Mouse (Mus musculus) midbrain, embryonic 15.5 days (tissue): Measurements from ENCODE around the gene Sectm1b. TPM values are rescaled to one million over a fixed set of nuclear protein-coding genes. Genes with fewer than 3 reads are reported as not detected.
"Not testable (repeated sequence)": the region's sequence is repeated elsewhere in the genome, so short reads cannot be mapped to it uniquely, and the experiment has no call there.

Experiments
- ATAC-seq: fragments of 200-750 bp; cut with Nextera tagmentation; replicated peaks from 2 replicates; pipeline ENCODE4 v1.8.0; 2017; ENCODE audit warnings: moderate TSS enrichment
- H3K27ac ChIP-seq: fragments of 300-500 bp; sonication (generic); 2 replicates; pipeline ENCODE4 v1.5.1; 2015; ENCODE audit warnings: mild to moderate bottlenecking, inconsistent platforms
- H3K27me3 ChIP-seq: fragments of 300-500 bp; sonication (generic); replicated peaks from 2 replicates; pipeline ENCODE4 v1.6.1; 2015; ENCODE audit warnings: inconsistent platforms
- H3K36me3 ChIP-seq: fragments of 300-500 bp; sonication (generic); replicated peaks from 2 replicates; pipeline ENCODE4 v1.6.1; 2015; ENCODE audit warnings: inconsistent platforms
- H3K4me1 ChIP-seq: fragments of 300-500 bp; sonication (generic); 2 replicates; pipeline ENCODE4 v1.6.1; 2015; ENCODE audit warnings: inconsistent platforms
- H3K4me2 ChIP-seq: fragments of 300-500 bp; sonication (generic); 2 replicates; pipeline ENCODE4 v1.6.1; 2015; ENCODE audit warnings: inconsistent platforms, mild to moderate bottlenecking, moderate library complexity
- H3K4me3 ChIP-seq: fragments of 300-500 bp; sonication (generic); 2 replicates; pipeline ENCODE4 v1.5.1; 2015; ENCODE audit warnings: mild to moderate bottlenecking, inconsistent platforms
- H3K9ac ChIP-seq: fragments of 300-500 bp; sonication (generic); 2 replicates; pipeline ENCODE4 v1.6.1; 2015; ENCODE audit warnings: mild to moderate bottlenecking, inconsistent platforms
- H3K9me3 ChIP-seq: fragments of 300-500 bp; sonication (generic); 2 replicates; pipeline ENCODE4 v1.6.1; 2016; ENCODE audit warnings: inconsistent platforms
- WGBS: fragments of 180-500 bp; shearing (Covaris S2); methylation state at CpG from one replicate; pipeline ENCODE4 v1.1.7; 2015; ENCODE audit warnings: mixed read lengths; 5-methylcytosine and 5-hydroxymethylcytosine counted together
- polyA plus RNA-seq: library from polyadenylated mRNA; unstranded; fragments of >200 nt; fragmentation: Nextera tagmentation; extraction: Ambion mirVana; gene quantifications from 2 replicates; pipeline ENCODE4 v1.2.1, GENCODE M21; 2015

The Sectm1b gene
- polyA plus RNA-seq, result not detected in 2 replicates

GRCm38 (mm10) chr11:121063379-121063778, at the start of gene Sectm1b:
Sectm1b (minus strand) TSS chr11:121063569.
- no peak within 1 kb of the TSS for H3K9ac ChIP-seq
- no peaks in the 10 kb centered on the region for H3K4me1 ChIP-seq
- H3K4me3 ChIP-seq, result no peak within 1 kb of the TSS
- WGBS, result 79% methylated on average over 5 of the region's 5 CpGs
- no peak for ATAC-seq
- no peaks in the 10 kb centered on the region for H3K9me3 ChIP-seq
- H3K27ac ChIP-seq, result no peak within 1 kb of the TSS
- H3K27me3 ChIP-seq, result no peaks in the 10 kb centered on the region
- H3K4me2 ChIP-seq, result no peak within 1 kb of the TSS
- no peaks in the 10 kb centered on the region for H3K36me3 ChIP-seq

DNA sequence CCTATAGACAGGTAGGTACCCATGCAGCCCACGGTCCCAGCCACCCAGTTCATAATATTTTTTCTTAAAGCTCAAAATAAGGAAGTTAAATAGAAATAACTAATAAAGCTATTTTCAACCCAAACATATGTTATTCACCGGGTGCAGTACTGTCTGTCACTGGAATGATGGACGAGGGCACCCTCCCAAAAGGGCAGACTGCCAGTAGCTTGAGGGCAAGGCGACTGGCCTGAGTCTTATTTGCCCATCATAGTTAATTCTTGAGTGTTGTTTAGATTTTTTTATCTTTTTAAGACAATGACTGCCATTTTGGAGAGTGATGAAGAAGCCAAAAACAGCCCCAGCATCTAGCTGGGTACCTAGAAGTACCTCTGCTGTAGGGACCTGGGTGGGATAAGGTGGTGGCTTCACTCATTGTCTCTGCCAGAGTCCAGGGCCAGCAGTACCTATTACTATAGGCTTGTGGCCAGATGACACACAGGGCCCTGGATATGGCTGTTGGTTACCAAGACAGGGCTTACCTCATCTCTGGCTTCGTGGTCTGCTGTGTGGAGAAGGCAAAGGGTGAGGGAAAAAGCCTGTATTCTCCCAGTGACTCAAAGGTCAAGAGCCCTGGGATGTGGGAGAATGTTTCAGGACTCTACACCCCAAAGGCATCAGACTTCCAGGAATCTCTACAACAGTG, 48.9 kb upstream of the Sectm1b start:
- WGBS, result 84% methylated on average over 5 of the region's 5 CpGs
- no peaks in the 10 kb centered on the region for H3K9me3 ChIP-seq
- no peaks in the 10 kb centered on the region for H3K27me3 ChIP-seq
- ATAC-seq, result no peak
- no peaks in the 10 kb centered on the region for H3K36me3 ChIP-seq
- no peak overlapping the region for H3K4me3 ChIP-seq
- H3K27ac ChIP-seq, result no peak overlapping the region
- H3K4me2 ChIP-seq, result no peak overlapping the region
- H3K4me1 ChIP-seq, result peaks cover 2% of the 10 kb centered on the region; the same call in 1 of the 2 replicates
- no peak overlapping the region for H3K9ac ChIP-seq

- 90% methylated on average over 1 of the region's 1 CpGs for WGBS
- Histone ChIP-seq H3K9me3 (no peaks in the 10 kb centered on the region), H3K36me3 (no peaks in the 10 kb centered on the region), H3K27ac (no peak overlapping the region), H3K4me1 (peaks cover 2% of the 10 kb centered on the region; the same call in 1 of the 2 replicates), H3K4me3 (no peak overlapping the region), H3K4me2 (no peak overlapping the region), H3K27me3 (no peaks in the 10 kb centered on the region), H3K9ac (no peak overlapping the region)
- ATAC-seq, result no peak
Measured at GRCm38 (mm10) chr11:121111601-121112000, 48.2 kb upstream of the Sectm1b start.

GRCm38 (mm10) chr11:121111051-121111450, 47.7 kb upstream of the Sectm1b start:
- no peak for ATAC-seq
- no peaks in the 10 kb centered on the region for H3K36me3 ChIP-seq
- H3K9ac ChIP-seq, result no peak overlapping the region
- no peaks in the 10 kb centered on the region for H3K27me3 ChIP-seq
- H3K4me2 ChIP-seq, result no peak overlapping the region
- peaks cover 2% of the 10 kb centered on the region; the same call in 1 of the 2 replicates for H3K4me1 ChIP-seq
- H3K9me3 ChIP-seq, result no peaks in the 10 kb centered on the region
- WGBS, result 84% methylated on average over 3 of the region's 3 CpGs
- no peak overlapping the region for H3K4me3 ChIP-seq
- no peak overlapping the region for H3K27ac ChIP-seq

GRCm38 (mm10) chr11:121109986-121110385, 46.6 kb upstream of the Sectm1b start:
- peaks cover 2% of the 10 kb centered on the region; the same call in 1 of the 2 replicates for H3K4me1 ChIP-seq
- no peaks in the 10 kb centered on the region for H3K36me3 ChIP-seq
- H3K9me3 ChIP-seq, result no peaks in the 10 kb centered on the region
- no peak for ATAC-seq
- no peak overlapping the region for H3K27ac ChIP-seq
- H3K27me3 ChIP-seq, result no peaks in the 10 kb centered on the region
- H3K4me2 ChIP-seq, result no peak overlapping the region
- 9% methylated on average over 2 of the region's 2 CpGs for WGBS
- H3K9ac ChIP-seq, result no peak overlapping the region
- no peak overlapping the region for H3K4me3 ChIP-seq

DNA sequence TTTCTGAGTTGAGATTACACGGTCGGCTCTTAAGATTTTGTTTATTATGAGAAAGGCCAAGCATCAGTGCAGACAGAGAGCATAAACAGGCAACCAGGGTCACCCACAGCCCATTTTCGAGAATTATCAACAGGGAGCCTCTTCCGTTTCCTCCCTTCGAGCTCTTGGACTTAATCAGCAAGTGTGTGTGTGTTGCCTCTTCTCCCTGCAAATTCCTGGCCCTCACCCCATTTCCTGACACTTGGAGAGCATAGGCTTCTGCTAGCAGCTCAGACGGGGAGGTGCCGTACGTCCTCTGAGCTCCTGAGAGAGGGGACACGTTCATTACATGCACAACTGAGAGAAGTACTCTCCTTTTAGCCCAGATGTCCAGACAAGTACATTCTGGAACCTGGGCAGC, 44.7 kb upstream of the Sectm1b start:
- H3K27ac ChIP-seq, result no peak overlapping the region
- H3K4me2 ChIP-seq, result no peak overlapping the region
- no peak for ATAC-seq
- H3K27me3 ChIP-seq, result no peaks in the 10 kb centered on the region
- peaks cover 2% of the 10 kb centered on the region; the same call in 1 of the 2 replicates for H3K4me1 ChIP-seq
- WGBS, result 83% methylated on average over 9 of the region's 9 CpGs
- no peaks in the 10 kb centered on the region for H3K9me3 ChIP-seq
- no peaks in the 10 kb centered on the region for H3K36me3 ChIP-seq
- no peak overlapping the region for H3K9ac ChIP-seq
- H3K4me3 ChIP-seq, result no peak overlapping the region

GRCm38 (mm10) chr11:121107242-121107641, 43.9 kb upstream of the Sectm1b start:
- not testable (repeated sequence) for H3K27ac ChIP-seq, ATAC-seq, H3K9me3 ChIP-seq, H3K4me3 ChIP-seq, H3K27me3 ChIP-seq, H3K4me1 ChIP-seq, H3K36me3 ChIP-seq, H3K4me2 ChIP-seq, H3K9ac ChIP-seq
- 89% methylated on average over 1 of the region's 1 CpGs for WGBS

DNA sequence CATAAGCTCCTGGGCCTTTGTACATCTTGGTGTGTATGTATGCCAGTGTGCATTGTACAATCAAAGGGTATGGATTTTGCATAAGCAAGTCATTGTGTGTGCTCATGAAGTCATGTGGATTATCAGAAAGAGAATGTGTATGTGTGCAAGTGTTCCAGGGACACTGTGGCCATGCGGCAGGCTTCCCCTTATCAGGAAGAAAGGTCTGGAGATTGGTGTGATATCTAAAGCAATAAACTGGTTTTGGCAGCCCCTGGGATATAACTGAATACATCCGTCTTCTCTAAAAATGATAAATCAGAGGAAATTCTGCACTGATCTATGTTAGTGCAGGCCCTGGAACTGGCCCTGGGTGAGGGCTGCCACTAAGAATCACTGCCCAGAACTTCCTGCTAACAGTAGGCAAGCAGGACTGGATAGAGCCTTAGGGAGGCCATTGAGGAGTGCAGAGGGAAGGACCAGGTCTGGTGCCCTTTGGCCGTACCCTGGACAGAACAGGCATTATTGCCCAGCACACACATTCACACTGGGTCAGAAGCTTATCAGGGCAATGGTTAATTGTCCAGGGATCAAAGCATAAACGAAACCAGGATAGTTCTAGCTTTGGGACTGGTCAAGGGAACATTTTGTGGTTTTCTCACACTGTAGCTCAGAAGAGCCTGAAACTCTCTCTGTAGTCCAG, 37.9 kb upstream of the Sectm1b start:
- Histone ChIP-seq H3K9ac (no peak overlapping the region), H3K36me3 (no peaks in the 10 kb centered on the region), H3K4me3 (no peak overlapping the region), H3K27me3 (no peaks in the 10 kb centered on the region), H3K9me3 (no peaks in the 10 kb centered on the region), H3K27ac (no peak overlapping the region), H3K4me1 (no peaks in the 10 kb centered on the region), H3K4me2 (no peak overlapping the region)
- WGBS, result 91% methylated on average over 4 of the region's 4 CpGs
- no peak for ATAC-seq

DNA sequence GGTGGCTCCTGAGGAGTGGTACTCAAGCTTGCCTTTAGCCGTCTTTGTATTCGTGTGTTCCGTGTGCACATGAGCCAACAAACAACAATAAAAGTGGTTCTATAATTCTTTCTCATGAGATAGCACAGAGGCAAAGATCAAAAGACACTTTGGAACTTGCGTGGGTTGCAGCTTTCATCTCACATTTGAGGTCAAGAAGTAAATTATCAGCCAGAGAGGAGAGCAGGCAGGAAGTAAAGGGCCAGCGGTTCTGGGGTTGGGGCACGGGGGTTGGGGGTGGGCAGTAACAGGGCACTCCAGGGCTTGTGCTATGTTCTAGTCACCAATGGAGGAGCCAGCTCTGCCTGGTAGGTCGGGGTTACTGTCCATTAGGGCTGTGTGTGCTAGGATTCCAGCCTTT, 37.3 kb upstream of the Sectm1b start:
- 74% methylated on average over 7 of the region's 7 CpGs for WGBS
- no peak for ATAC-seq

GRCm38 (mm10) chr11:121099762-121100161, 36.4 kb upstream of the Sectm1b start:
- Histone ChIP-seq H3K4me2 (no peak overlapping the region), H3K36me3 (no peaks in the 10 kb centered on the region), H3K9me3 (no peaks in the 10 kb centered on the region), H3K27ac (no peak overlapping the region), H3K9ac (no peak overlapping the region), H3K4me1 (no peaks in the 10 kb centered on the region), H3K27me3 (no peaks in the 10 kb centered on the region), H3K4me3 (no peak overlapping the region)
- 78% methylated on average over 7 of the region's 7 CpGs for WGBS
- no peak for ATAC-seq

More for the DNA sequence above, 37.3 kb upstream of the Sectm1b start:
- Histone ChIP-seq H3K9me3 (no peaks in the 10 kb centered on the region), H3K4me1 (no peaks in the 10 kb centered on the region), H3K27ac (no peak overlapping the region), H3K4me3 (no peak overlapping the region), H3K27me3 (no peaks in the 10 kb centered on the region), H3K36me3 (no peaks in the 10 kb centered on the region), H3K9ac (no peak overlapping the region), H3K4me2 (no peak overlapping the region)

- Histone ChIP-seq H3K4me1 (no peaks in the 10 kb centered on the region), H3K36me3 (no peaks in the 10 kb centered on the region), H3K9me3 (no peaks in the 10 kb centered on the region), H3K27ac (no peak overlapping the region), H3K4me3 (no peak overlapping the region), H3K4me2 (no peak overlapping the region), H3K27me3 (no peaks in the 10 kb centered on the region), H3K9ac (no peak overlapping the region)
- WGBS, result 90% methylated on average over 14 of the region's 14 CpGs
- no peak for ATAC-seq
Measured at GRCm38 (mm10) chr11:121092606-121093585, 29.5 kb upstream of the Sectm1b start.

DNA sequence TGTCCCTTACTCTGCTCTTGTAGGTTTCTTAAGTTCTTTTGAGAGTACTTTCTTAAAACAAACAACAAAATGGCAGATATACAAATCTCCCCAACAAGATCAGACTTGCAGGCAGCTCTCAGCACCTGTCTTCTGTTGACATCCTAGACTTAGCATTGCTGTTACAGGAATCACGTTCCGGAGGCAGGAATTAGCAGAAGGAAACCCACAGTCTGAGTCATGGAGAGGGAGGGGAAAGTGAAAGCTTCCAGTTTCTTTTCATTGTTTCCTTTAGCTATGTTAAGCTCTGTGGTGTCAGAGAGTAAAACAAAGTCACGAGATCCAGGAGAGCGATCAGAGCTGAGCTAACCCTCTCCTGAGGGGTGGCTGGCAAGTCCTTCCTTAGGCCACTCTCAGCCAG, 27.6 kb upstream of the Sectm1b start:
- ATAC-seq, result no peak
- WGBS, result 62% methylated on average over 4 of the region's 4 CpGs
- H3K4me1 ChIP-seq, result no peaks in the 10 kb centered on the region
- no peaks in the 10 kb centered on the region for H3K9me3 ChIP-seq
- H3K9ac ChIP-seq, result no peak overlapping the region
- no peak overlapping the region for H3K27ac ChIP-seq
- H3K36me3 ChIP-seq, result no peaks in the 10 kb centered on the region
- H3K4me3 ChIP-seq, result no peak overlapping the region
- no peaks in the 10 kb centered on the region for H3K27me3 ChIP-seq
- no peak overlapping the region for H3K4me2 ChIP-seq
